Mouse (Mus musculus) ES-E14 (cell line): Measurements from ENCODE around the gene Acp6. TPM values are rescaled to one million over a fixed set of nuclear protein-coding genes. Genes with fewer than 3 reads are reported as not detected.
A peak's percentile ranks its signal among the peaks of the same experiment; 100 is the strongest.

ENCODE experiments used
- DNase-seq: peaks from one replicate; pipeline ENCODE4 v3.0.0-alpha.2; 2013; ENCODE audit warnings: low read depth, low spot score
- H3K27ac ChIP-seq: 2 replicates; pipeline ENCODE4 v1.5.1; 2012; ENCODE audit warnings: low read depth, mild to moderate bottlenecking, low read length, moderate library complexity, mixed read lengths; ENCODE audit not compliant: poor library complexity, insufficient read depth, severe bottlenecking
- H3K36me3 ChIP-seq: 2 replicates; pipeline ENCODE4 v1.6.1; 2012; ENCODE audit warnings: mild to moderate bottlenecking, low read length, moderate library complexity, mixed read lengths; ENCODE audit not compliant: control insufficient read depth, poor library complexity, insufficient read depth, severe bottlenecking
- H3K4me1 ChIP-seq, 2 experiments: fragments of 150-350 bp in 1 of 2; sonication (generic) in 1 of 2; 2 replicates each; pipeline ENCODE4 v1.6.1; 2012; ENCODE audit warnings: low read length in 2 of 2, mild to moderate bottlenecking in 1 of 2, mixed read lengths in 1 of 2; ENCODE audit not compliant: control insufficient read depth in 2 of 2, insufficient read depth in 2 of 2, poor library complexity in 1 of 2
- H3K4me3 ChIP-seq, 2 experiments: fragments of 150-350 bp in 1 of 2; sonication (generic) in 1 of 2; 2 replicates each; pipeline ENCODE4 v1.5.1; 2012; ENCODE audit warnings: low read length in 2 of 2, low read depth in 1 of 2, mild to moderate bottlenecking in 1 of 2, mixed read lengths in 1 of 2; ENCODE audit not compliant: insufficient read depth in 1 of 2, poor library complexity in 1 of 2, severe bottlenecking in 1 of 2
- H3K9ac ChIP-seq: 2 replicates; pipeline ENCODE4 v1.6.1; 2012; ENCODE audit warnings: low read depth, mild to moderate bottlenecking, low read length, mixed read lengths; ENCODE audit not compliant: poor library complexity, insufficient read depth, severe bottlenecking
- H3K9me3 ChIP-seq: fragments of 150-350 bp; sonication (generic); 2 replicates; pipeline ENCODE4 v1.6.1; 2012; ENCODE audit warnings: low read depth, mild to moderate bottlenecking, low read length; ENCODE audit not compliant: control insufficient read depth, insufficient read depth
- CHD2 ChIP-seq: IDR thresholded peaks from 2 replicates; pipeline ENCODE4 v1.6.1; 2014; ENCODE audit warnings: mild to moderate bottlenecking, low read depth, low read length, inconsistent platforms
- HCFC1 ChIP-seq: IDR thresholded peaks from 2 replicates; pipeline ENCODE4 v1.6.1; 2012; ENCODE audit warnings: low read length, inconsistent platforms, borderline replicate concordance; ENCODE audit not compliant: insufficient read depth
- MAFK ChIP-seq: IDR thresholded peaks from 2 replicates; pipeline ENCODE4 v1.6.1; 2014; ENCODE audit warnings: mild to moderate bottlenecking, low read depth, low read length, inconsistent platforms; ENCODE audit not compliant: insufficient read depth
- ZC3H11A ChIP-seq: IDR thresholded peaks from 2 replicates; pipeline ENCODE4 v1.6.1; 2012; ENCODE audit warnings: low read depth, mild to moderate bottlenecking, inconsistent platforms, low read length, borderline replicate concordance
- ZNF384 ChIP-seq: IDR thresholded peaks from 2 replicates; pipeline ENCODE4 v1.6.1; 2012; ENCODE audit warnings: low read depth, low read length, inconsistent platforms
- in situ Hi-C, 2 experiments: fragments of 600-800 bp; cut with MboI; formaldehyde crosslinking; loops; one replicate each; pipeline ENCODE4 v1.15.1; 2025; ENCODE audit warnings: low sequenced_read_pairs in 2 of 2, inconsistent platforms in 1 of 2; ENCODE audit not compliant: unreplicated experiment in 2 of 2
- total RNA-seq: library from RNA; depleted of rRNA; stranded (reverse); fragments of 300-350 nt; gene quantifications from 2 replicates; pipeline ENCODE4 v1.2.3, GENCODE M21; 2012

Gene Acp6
- total RNA-seq, 1 experiment, result 152 TPM

- Histone ChIP-seq H3K4me3 (peak overlapping the region; percentile 84 to 95), H3K9me3 (no peaks in the 10 kb centered on the region), H3K9ac (peak overlapping the region; percentile 86), H3K36me3 (peaks cover 8% of the 10 kb centered on the region), H3K27ac (peak overlapping the region; percentile 97), H3K4me1 (peaks cover 4 to 7% of the 10 kb centered on the region in 2 experiments)
- no peak for TF ChIP-seq ZNF384
- TF ChIP-seq HCFC1, result no peak
- no peak for TF ChIP-seq ZC3H11A
- TF ChIP-seq MAFK, result no peak
- no peak; the same call in 1 of the 2 replicates for TF ChIP-seq CHD2
- in situ Hi-C loops, result no loop called here
- DNase-seq, result peak; percentile 56
These were observed 903 bp downstream of the Acp6 start for GRCm38 (mm10) chr3:97159509-97159850.

GRCm38 (mm10) chr3:97159986-97160385 lies 1.4 kb downstream of the Acp6 start:
- Histone ChIP-seq H3K4me1 (peaks cover 4 to 7% of the 10 kb centered on the region in 2 experiments), H3K27ac (peak overlapping the region; percentile 40; the same call in 1 of the 2 replicates), H3K9me3 (no peaks in the 10 kb centered on the region), H3K4me3 (peak overlapping the region; percentile 84 to 95; a peak in 3 of 4 replicates), H3K36me3 (peaks cover 8% of the 10 kb centered on the region), H3K9ac (peak overlapping the region; percentile 15; the same call in 1 of the 2 replicates)
- no peak for TF ChIP-seq ZC3H11A
- no peak for TF ChIP-seq HCFC1
- TF ChIP-seq ZNF384, result no peak
- no peak for TF ChIP-seq CHD2
- DNase-seq, result no peak
- in situ Hi-C loops, result no loop called here

DNA sequence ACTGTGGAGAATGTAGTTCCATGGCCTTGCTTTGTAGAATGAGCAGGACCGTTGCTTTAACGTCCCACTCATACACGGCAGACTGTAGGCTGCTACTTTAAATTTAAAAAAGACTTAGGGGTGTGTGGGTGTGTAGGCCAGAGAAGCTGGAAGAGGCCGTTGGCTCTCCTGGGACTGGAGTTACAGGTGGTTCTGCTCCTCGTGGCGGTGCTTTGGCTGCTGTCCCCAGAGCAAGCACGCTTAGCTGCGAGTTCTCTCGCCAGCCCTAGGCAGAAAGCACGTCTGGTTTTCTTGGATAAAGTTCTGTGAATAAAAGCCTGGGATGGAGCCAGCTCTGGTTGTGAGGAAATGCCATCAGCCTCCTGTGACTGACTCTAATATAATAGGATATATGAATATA lies 2.3 kb downstream of the Acp6 start:
- TF ChIP-seq HCFC1 (no peak), MAFK (no peak), ZC3H11A (no peak), CHD2 (no peak), ZNF384 (no peak)
- Histone ChIP-seq H3K27ac (peak overlapping the region; percentile 40; the same call in 1 of the 2 replicates), H3K9ac (peak overlapping the region; percentile 49; the same call in 1 of the 2 replicates), H3K9me3 (no peaks in the 10 kb centered on the region), H3K4me3 (peak overlapping the region; percentile 34 to 51), H3K36me3 (peaks cover 11% of the 10 kb centered on the region), H3K4me1 (peaks cover 4 to 7% of the 10 kb centered on the region in 2 experiments)
- no peak for DNase-seq
- in situ Hi-C loops, result no loop called here

DNA sequence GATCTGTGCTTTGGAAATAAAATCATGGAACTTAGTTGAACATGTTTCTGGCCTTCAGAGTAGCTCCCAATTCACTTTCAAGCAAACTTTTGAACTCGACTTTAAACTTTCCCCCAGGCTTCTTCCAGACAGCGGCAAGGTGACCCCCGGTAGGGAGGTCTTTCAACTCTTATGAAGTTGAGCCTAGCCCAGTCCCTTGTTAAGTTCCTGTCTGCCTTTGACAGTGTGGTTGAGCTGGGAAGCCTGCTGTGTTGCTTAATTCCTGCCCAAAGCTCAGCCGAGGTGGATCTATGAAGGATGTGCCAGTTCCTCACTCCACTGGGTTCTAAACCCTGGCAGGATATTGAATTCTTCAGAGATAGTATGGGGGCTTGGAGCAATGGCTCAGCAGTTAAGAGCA lies 3.2 kb downstream of the Acp6 start:
- peak overlapping the region; percentile 8; the same call in 1 of the 2 replicates for H3K9ac ChIP-seq
- H3K36me3 ChIP-seq, result peaks cover 20% of the 10 kb centered on the region
- peaks cover 4 to 7% of the 10 kb centered on the region in 2 experiments for H3K4me1 ChIP-seq
- in situ Hi-C loops, result no loop called here
- DNase-seq, result no peak
- H3K4me3 ChIP-seq, result peak overlapping the region; percentile 37 to 50
- TF ChIP-seq HCFC1, result no peak
- no peak for TF ChIP-seq ZC3H11A
- no peak for TF ChIP-seq ZNF384
- no peak for TF ChIP-seq CHD2
- no peak for TF ChIP-seq MAFK
- H3K27ac ChIP-seq, result peak overlapping the region; percentile 36; the same call in 1 of the 2 replicates
- no peaks in the 10 kb centered on the region for H3K9me3 ChIP-seq

GRCm38 (mm10) chr3:97164477-97164876 lies 5.9 kb downstream of the Acp6 start:
- no peak for DNase-seq
- no peak overlapping the region for H3K9ac ChIP-seq
- TF ChIP-seq ZC3H11A (no peak), MAFK (no peak), CHD2 (no peak), ZNF384 (no peak), HCFC1 (no peak)

More at GRCm38 (mm10) chr3:97164477-97164876, 5.9 kb downstream of the Acp6 start:
- Histone ChIP-seq H3K4me1 (peaks cover 4 to 10% of the 10 kb centered on the region in 2 experiments), H3K9me3 (no peaks in the 10 kb centered on the region), H3K36me3 (peaks cover 34% of the 10 kb centered on the region), H3K4me3 (no peak overlapping the region), H3K27ac (no peak overlapping the region)
- in situ Hi-C loops, result no loop called here
